Mouse (Mus musculus) hindlimb bud, embryonic 11.5 days (tissue): Measurements from ENCODE around the gene Elfn2.

Source experiments
- DNase-seq: peaks from one replicate; pipeline ENCODE4 v3.0.0-alpha.2; 2012; ENCODE audit warnings: low read depth, low spot score; ENCODE audit errors: extremely low spot score

Gene Elfn2

GRCm38 (mm10) chr15:78718290-78719250 is at the start of gene Elfn2:
Gene Elfn2 (minus strand): TSS chr15:78718771.
- no peak for DNase-seq

- DNase-seq = no peak
Measured at GRCm38 (mm10) chr15:78763704-78764103, 45.1 kb upstream of the Elfn2 start.

DNA sequence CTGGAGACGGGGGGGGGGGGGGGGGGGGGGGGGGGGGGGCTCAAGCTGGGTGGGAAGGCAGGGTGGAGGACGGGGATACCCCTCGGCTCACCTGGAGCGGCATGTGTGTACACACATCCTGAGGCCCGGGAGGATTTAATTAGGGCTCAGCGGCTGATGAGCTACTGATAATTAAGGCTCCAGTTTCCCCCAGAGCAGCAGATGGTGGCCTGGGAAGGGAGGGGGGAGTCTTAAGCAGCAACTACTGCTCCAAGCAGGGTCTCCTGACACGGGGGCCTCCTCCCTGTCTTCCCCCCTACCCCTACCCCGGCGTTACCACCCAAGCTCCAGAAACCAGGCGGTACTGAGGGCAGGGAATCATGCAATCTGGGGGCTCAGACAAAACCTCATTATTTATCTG is 44.6 kb upstream of the Elfn2 start:
- no peak for DNase-seq

GRCm38 (mm10) chr15:78761112-78761511 is 42.5 kb upstream of the Elfn2 start:
- no peak for DNase-seq

DNA sequence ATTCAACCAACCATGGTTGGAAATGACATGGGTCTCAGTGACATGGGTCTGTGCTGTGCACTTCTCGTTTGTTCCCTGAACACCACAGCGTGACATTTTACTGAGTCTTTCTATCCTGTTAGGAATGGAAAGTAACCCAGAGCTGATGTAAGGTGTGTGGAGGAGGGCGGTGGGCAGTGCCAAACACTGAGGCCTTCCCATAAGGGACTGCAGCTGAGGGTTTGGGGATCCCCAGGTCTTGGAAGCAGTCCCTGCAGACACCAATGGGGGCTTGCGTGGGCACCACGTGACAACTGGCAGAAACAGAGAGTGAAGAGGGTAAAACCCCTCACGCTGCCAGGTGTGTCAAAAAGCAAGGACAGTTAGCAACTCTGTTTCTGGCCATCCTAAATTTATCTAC is 39.6 kb upstream of the Elfn2 start:
- DNase-seq = no peak

DNA sequence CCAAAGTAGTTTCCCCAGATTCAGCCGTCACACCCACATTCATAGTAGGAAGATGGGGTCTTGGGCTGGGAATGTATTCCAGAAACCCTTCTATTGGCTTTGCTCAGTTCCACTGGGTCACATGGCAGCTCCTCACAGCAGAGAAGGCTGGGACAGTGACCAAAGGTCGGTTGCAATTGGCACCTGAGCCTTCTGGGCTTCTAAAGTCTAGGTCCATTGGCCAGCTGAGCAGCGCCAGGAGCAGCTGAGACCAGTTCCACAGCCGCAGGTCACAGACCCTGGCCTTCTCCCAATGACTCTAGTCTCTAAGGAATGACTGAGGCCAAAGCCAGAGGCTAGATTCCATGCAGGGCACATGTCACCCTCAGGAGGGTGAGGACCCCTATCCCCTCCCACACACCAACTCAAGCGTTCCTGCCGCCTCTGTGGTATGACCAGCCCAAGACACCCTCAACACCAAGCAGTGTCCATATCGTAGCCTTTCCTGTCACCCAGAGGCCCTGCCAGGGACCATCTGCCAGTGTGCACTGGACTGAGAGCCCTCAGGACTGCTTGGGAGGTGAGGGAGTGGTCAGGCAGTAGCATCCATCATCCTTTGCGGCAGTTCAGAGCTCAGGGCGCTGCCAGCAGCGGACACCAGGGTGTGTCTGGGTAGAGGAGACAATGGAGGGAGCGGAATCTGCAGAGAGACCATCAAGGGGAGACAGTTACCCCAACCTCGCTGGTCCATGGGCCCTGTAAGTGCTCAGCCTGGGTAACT is 37.6 kb upstream of the Elfn2 start:
- DNase-seq = no peak

GRCm38 (mm10) chr15:78755226-78755625 is 36.7 kb upstream of the Elfn2 start:
- no peak for DNase-seq

- DNase-seq = no peak
Measured at GRCm38 (mm10) chr15:78754144-78754543, 35.6 kb upstream of the Elfn2 start.

GRCm38 (mm10) chr15:78752991-78753390 is 34.4 kb upstream of the Elfn2 start:
- no peak for DNase-seq

GRCm38 (mm10) chr15:78750608-78751350 is 32.2 kb upstream of the Elfn2 start:
- DNase-seq = no peak

GRCm38 (mm10) chr15:78749855-78750254 is 31.3 kb upstream of the Elfn2 start:
- DNase-seq = no peak

GRCm38 (mm10) chr15:78744206-78744605 is 25.6 kb upstream of the Elfn2 start:
- no peak for DNase-seq

DNA sequence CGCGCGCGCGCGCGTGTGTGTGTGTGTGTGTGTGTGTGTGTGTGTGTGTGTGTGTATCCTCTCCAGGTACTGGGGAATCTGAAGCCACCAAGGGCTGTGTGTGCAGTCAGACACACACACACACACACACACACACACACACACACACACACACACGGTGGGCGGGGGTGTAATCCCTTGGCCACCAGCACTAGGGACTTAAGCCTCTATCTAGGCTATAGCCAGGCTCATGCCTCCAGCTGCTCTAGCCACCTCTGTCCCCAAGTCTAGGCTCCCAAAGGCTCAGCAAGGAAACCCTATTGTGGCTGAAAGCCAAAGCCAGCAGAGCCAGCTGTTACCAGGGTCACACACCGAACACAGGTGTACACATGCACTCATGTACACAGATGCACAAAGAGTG is 24.3 kb upstream of the Elfn2 start:
- DNase-seq = no peak

- no peak for DNase-seq
Measured at GRCm38 (mm10) chr15:78740662-78741061, 22.1 kb upstream of the Elfn2 start.

DNA sequence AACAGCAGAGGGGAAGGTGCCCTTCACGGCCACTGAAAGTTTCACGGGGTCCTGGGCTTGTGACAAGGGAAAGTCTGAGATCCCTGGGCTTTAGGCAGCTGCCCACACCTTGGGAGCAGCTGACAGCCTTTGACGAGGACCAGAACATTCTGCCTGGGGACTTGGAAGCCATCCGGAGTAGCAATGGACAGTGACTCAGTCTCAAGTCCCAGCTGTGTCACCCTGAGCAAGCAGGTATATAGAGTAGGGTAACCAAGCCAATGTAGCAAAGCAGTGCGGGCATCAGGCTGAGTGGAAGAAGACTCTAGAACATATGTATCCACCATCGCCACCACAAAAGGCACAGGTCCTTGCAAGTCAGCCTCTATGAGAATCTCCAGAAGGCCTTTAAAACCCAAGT is 18.6 kb upstream of the Elfn2 start:
- no peak for DNase-seq

- no peak for DNase-seq
Measured at GRCm38 (mm10) chr15:78736681-78737100, 18.1 kb upstream of the Elfn2 start.

DNA sequence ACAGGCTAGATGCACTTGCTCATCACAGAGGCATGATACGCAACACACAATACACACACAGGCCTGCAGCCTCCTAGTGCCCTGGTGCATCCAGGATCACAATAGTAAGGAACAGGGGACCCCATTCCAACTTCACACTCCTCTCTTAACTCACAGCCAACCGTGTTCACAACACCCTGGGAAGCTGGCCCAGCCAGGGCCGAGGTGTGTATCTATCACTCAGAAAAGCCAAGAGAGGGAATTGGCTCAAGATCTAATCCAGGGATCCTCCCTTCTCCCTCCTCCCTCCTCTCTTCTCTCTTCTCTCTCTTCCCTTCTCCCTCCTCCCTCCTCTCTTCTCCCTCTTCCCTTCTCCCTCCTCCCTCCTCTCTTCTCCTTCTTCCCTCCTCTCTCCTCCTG is 17.6 kb upstream of the Elfn2 start:
- no peak for DNase-seq

DNA sequence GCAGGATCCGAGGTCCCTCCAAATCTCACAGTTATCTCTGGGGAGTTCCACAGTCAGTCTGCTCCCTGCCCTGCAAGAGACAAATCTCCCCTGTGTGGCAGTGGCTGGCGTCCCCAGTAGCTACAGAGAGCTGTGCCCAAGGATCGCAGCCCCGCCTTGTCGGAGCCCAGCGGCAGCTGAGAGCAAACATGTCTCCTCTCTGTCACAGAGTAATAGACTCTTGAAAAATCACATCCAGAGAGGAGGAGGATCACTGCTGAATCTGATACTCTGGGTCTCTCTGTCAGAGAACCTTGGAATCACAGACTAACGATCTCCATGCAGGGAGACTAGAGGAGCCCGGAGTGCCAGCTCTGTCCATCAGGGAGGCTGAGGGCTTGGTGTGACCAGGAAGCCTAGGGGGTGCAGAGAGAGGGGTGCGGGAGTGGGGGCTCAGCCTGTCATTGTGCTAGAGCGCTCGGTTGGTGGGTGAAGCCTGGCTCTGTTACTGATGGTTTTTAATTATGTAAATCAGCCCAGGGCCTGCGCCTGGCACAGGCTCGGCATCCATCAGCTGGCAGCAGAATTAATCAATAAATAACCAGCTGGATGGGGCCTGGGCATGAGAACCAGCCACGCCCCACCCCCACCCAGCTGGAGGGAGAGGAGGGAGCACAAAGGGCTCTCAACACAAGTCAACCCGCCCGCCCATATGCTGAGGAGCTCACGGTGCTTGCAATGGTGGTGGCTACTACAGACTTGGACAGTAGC is 17.0 kb upstream of the Elfn2 start:
- DNase-seq = no peak

- DNase-seq = no peak
Measured at GRCm38 (mm10) chr15:78731830-78732229, 13.3 kb upstream of the Elfn2 start.

GRCm38 (mm10) chr15:78730315-78731049 is 11.9 kb upstream of the Elfn2 start:
- DNase-seq = no peak
